Mouse (Mus musculus): ENCODE data around the gene Htra1.

GRCm38 (mm10) chr7:130972767-130973166 lies 36.9 kb downstream of the Htra1 start:
- TF ChIP-seq CTCF (IDR thresholded peaks at IDR 0.05; ENCODE audit: borderline replicate concordance, insufficient read depth, low read length) (no peak), POLR2A (IDR thresholded peaks at IDR 0.05; ENCODE audit: low read depth, low read length) (no peak)

Measured in embryonic fibroblast, embryonic 13.5 days (primary cell).